Mouse (Mus musculus) G1E (cell line): ENCODE data around the gene Glt1d1.

Experiments
- CTCF ChIP-seq: IDR thresholded peaks from 2 replicates; pipeline ENCODE4 v1.5.1; 2012; ENCODE audit warnings: low read depth, low read length, inconsistent platforms, mixed read lengths
- GATA1 ChIP-seq: IDR thresholded peaks from 2 replicates; pipeline ENCODE4 v1.6.1; 2012; ENCODE audit warnings: borderline replicate concordance, low read length, inconsistent platforms, mixed read lengths

- TF ChIP-seq CTCF (no peak), GATA1 (no peak)
Observed at GRCm38 (mm10) chr5:127720591-127721379, 88.7 kb downstream of the Glt1d1 start.
